Mouse (Mus musculus) inflammation-experienced regulatory T-cells (primary cell): ENCODE measurements around the gene Ung. TPM values are rescaled to one million over a fixed set of nuclear protein-coding genes. Genes with fewer than 3 reads are reported as not detected.

Experiments
- polyA plus RNA-seq, 2 experiments: library from polyadenylated mRNA; unstranded; fragments of 100-300 nt; shearing (Covaris generic); gene quantifications; one replicate each; pipeline ENCODE4 v1.2.1; 2017

Gene Ung
- 1 to 10 TPM; 2.5 to 5.5 TPM for polyA plus RNA-seq

DNA sequence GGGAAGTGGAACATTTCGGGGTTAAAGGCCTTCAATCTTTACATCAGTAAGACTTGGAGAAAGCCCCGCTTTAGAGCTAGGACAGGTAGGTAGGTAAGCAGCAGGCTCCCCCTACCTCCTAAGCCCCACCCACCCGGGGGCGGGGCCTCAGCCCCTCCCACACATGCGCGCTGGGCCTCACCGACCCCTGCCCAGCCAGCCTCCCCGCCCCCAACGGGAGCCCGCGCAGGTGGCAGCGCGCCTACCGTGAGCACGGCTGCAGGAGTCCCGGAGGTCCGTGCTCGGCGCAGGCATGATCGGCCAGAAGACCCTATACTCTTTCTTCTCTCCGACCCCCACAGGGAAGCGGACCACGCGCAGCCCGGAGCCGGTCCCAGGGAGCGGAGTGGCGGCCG, at the start of gene Ung:
Gene Ung (plus strand): TSS at position 176 of the 395 bp plus-strand sequence.

GRCm38 (mm10) chr5:114091057-114091807, 39.0 kb upstream of the Ung start, which contains the start of gene Svop:
Svop (minus strand) TSS chr5:114091570.

DNA sequence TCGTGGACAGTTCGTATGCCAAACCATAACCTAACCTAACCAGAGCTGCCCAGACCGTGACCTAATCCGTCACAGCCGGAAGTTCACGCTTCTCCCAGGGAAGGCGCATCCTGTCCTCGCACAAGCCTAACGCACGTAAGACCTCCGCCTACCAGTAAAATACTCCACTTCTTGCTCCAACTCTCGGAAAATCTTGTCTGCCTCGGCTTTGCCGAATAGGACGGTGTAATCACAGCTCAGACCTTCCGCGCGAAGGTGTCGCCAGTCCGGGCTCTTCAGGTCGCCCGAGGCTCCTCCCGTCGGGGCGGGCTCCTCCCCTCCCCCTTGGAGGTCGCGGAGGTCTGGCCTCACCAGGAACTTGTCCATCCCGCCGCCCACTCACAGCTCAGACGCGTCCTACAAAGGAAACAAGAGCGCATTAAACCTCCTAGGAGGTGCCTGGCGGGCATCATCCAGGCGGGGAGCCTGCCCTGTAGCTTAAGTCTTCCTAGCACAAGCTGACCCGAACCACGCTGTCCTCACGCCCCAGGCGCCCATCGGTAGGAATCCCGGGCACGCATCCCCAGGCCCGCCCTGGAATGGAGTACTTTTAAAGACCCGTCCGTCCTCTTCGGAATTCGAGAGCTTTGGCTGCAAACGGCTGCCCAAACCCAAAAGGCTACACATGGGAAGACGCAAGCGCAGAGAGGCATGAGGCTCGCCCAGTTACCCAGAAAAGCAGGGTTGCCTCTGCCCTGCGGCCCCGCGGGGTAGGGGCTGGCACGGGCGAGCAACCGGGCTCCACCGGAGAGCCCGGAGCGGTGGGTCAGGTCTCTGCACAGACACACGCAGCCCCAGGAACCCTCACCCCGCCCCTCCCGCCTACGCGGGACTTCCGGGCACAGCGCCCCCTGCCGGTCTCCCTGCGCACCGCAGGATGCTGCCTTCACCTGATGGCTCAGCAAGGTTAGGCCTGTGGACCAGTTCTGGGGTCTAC, 2.5 kb upstream of the Ung start, which contains the start of gene Alkbh2:
Gene Alkbh2 (minus strand): TSS at position 845 of the 976 bp plus-strand sequence.

GRCm38 (mm10) chr5:114146028-114146888, 16.1 kb downstream of the Ung start, which contains the start of gene Acacb:
Acacb (plus strand) TSS chr5:114146535.

Other genes starting within 250 kb of the Ung start
- 100 to 1,000 TPM in 1 of 2 experiments, 10 to 100 TPM in 1; 73.1 to 104 TPM for gene Coro1c, start 221.6 kb upstream of the Ung start, polyA plus RNA-seq
- gene Ssh1, start 136.5 kb upstream of the Ung start, polyA plus RNA-seq = 10 to 100 TPM; 45.0 to 47.2 TPM
- gene Dao, start 126.7 kb upstream of the Ung start, polyA plus RNA-seq = 1 to 10 TPM in 1 of 2 experiments, under 1 TPM in 1; 0.63 to 2.8 TPM
- 10 to 100 TPM in 1 of 2 experiments, 1 to 10 TPM in 1; 7.2 to 11.8 TPM for gene Usp30, start 64.9 kb upstream of the Ung start, polyA plus RNA-seq
- 1 to 10 TPM in 1 of 2 experiments, under 1 TPM in 1; 0.52 to 1.3 TPM for gene Svop, start 38.8 kb upstream of the Ung start, polyA plus RNA-seq
- gene Alkbh2, start 2.2 kb upstream of the Ung start, polyA plus RNA-seq = 10 to 100 TPM; 16.8 to 20.8 TPM
- 1 to 10 TPM in 1 of 2 experiments, under 1 TPM in 1; 0.95 to 1.2 TPM for gene Acacb, start 16.1 kb downstream of the Ung start, polyA plus RNA-seq
- gene Foxn4, start 143.4 kb downstream of the Ung start, polyA plus RNA-seq = not detected
- 1 to 10 TPM; 5.1 to 6.0 TPM for gene Myo1h, start 158.8 kb downstream of the Ung start, polyA plus RNA-seq